Mouse (Mus musculus) lung, adult 2 months (tissue): ENCODE measurements around the gene Ttc30b.

ENCODE experiments used
- CTCF ChIP-seq: fragments of 200-500 bp; IDR thresholded peaks from 2 replicates; pipeline ENCODE4 v1.5.1; 2011; ENCODE audit warnings: mild to moderate bottlenecking, low read length, control low read depth; ENCODE audit not compliant: insufficient read depth
- POLR2A ChIP-seq: fragments of 200-500 bp; IDR thresholded peaks from 2 replicates; pipeline ENCODE4 v1.6.1; 2011; ENCODE audit warnings: low read depth, mild to moderate bottlenecking, control low read depth, low read length, borderline replicate concordance; ENCODE audit errors: extremely low read depth

GRCm38 (mm10) chr2:75915040-75915439 lies 23.3 kb downstream of the Ttc30b start:
- TF ChIP-seq POLR2A (no peak), CTCF (no peak)
